Mouse (Mus musculus) bone marrow, adult 2 months (tissue): ENCODE data around the gene 2810021J22Rik.

ENCODE experiments used
- CTCF ChIP-seq: fragments of 200-500 bp; IDR thresholded peaks from 2 replicates; pipeline ENCODE4 v1.5.1; 2011; ENCODE audit warnings: low read length, control low read depth; ENCODE audit not compliant: control insufficient read depth, insufficient read depth
- POLR2A ChIP-seq: fragments of 200-500 bp; IDR thresholded peaks from 2 replicates; pipeline ENCODE4 v1.6.1; 2011; ENCODE audit warnings: low read depth, mild to moderate bottlenecking, control low read depth, low read length, borderline replicate concordance; ENCODE audit not compliant: control insufficient read depth

GRCm38 (mm10) chr11:58922420-58922819 lies 55.4 kb downstream of the 2810021J22Rik start:
- TF ChIP-seq POLR2A (no peak), CTCF (no peak)
